In the genomic region with DNA sequence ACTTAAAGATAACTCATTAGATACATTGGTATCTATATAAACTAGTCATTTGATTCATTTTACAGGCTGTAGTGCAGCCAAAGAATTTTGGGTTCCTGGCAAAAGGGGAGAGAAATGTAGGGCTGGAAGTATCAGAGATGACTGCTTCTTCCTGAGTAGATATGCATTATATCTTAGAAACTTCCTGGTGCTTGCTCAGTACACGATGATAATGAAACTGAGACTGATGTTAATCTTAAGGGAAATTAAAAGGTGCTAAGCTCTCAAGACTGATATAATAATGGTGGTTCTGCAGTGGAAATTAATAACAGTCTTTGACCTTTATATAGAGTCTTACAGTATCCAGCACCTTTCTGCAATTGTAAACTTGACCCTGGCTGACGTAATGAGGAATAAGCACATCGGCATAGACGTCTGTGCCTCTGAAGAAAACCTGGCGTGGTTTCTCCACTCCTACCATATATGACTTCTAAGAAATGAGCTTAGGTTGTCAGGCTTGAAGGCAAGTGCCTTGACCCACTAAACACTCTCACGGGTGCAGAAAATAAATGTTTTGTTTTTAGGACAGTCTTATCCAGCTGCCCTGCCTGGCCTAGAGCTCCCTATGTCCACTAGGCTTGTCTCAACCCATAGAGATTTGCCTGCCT, we compare ENCODE assay signal across 25 mouse cellular contexts. TPM values are rescaled to one million over a fixed set of nuclear protein-coding genes. Genes with fewer than 3 reads are reported as not detected.
DNase-seq lines count a peak whose midpoint lies in the region; ATAC-seq and TF ChIP-seq lines count a peak whose summit lies in the region.
"Had no signal": no experiment of that assay in that cellular context is flagged by ENCODE, and none has a peak within 500 bp of the region (broad histone marks: within the 10 kb centered on the region; RNA-seq: fewer than 3 reads in every experiment).

No protein-coding gene starts in this region.

- TF ChIP-seq EP300 in MEL (IDR thresholded peaks at IDR 0.05; ENCODE audit: low read depth in 1 of 2, low read length in 2 of 2): peak; percentile 73 to 76

- H3K27ac ChIP-seq in heart, embryonic 13.5 days (replicated peaks): peak overlapping the region; percentile 50
- H3K27ac ChIP-seq in MEL (ENCODE audit: control insufficient read depth, low read depth, low read length): peak overlapping the region; percentile 96
- peak overlapping the region; percentile 57; the same call in 1 of the 2 replicates for H3K27ac ChIP-seq in liver, embryonic 15.5 days (replicated peaks)
- H3K27ac ChIP-seq in midbrain, embryonic 16.5 days (ENCODE audit: low read length): no peak overlapping the region
- H3K27ac ChIP-seq: embryonic facial prominence, embryonic 12.5 days; hindbrain, embryonic 10.5 days; kidney, embryonic 15.5 days; layer of hippocampus, adult 2 months; macrophage; midbrain, embryonic 13.5 days had no signal

- no peak for ATAC-seq in heart, embryonic 13.5 days (ENCODE audit: extremely low read depth, insufficient number of reproducible peaks, low FRiP score, low TSS enrichment)
- peak; percentile 57 for ATAC-seq in CD4-positive, CD25-positive, alpha-beta regulatory T cell, adult 4 months
- ATAC-seq in liver, embryonic 15.5 days (ENCODE audit: insufficient read depth): no peak
- no peak for ATAC-seq in midbrain, embryonic 16.5 days
- ATAC-seq: forebrain, embryonic 14.5 days; hindbrain, embryonic 16.5 days; midbrain, embryonic 13.5 days had no signal

- H3K36me3 ChIP-seq in heart, embryonic 13.5 days: no peaks in the 10 kb centered on the region
- peaks cover 0 to 19% of the 10 kb centered on the region in 2 experiments; a peak in 2 of 4 replicates for H3K36me3 ChIP-seq in MEL (ENCODE audit: control insufficient read depth in 1 of 2, insufficient read depth in 2 of 2, low read length in 2 of 2)
- H3K36me3 ChIP-seq in liver, embryonic 15.5 days (replicated peaks): no peaks in the 10 kb centered on the region
- no peaks in the 10 kb centered on the region for H3K36me3 ChIP-seq in midbrain, embryonic 16.5 days (ENCODE audit: control insufficient read depth, insufficient read depth, low read length)
- H3K36me3 ChIP-seq: embryonic facial prominence, embryonic 12.5 days; hindbrain, embryonic 10.5 days; kidney, embryonic 15.5 days; midbrain, embryonic 13.5 days had no signal

- no peak overlapping the region for H3K9ac ChIP-seq in heart, embryonic 13.5 days
- H3K9ac ChIP-seq in MEL (ENCODE audit: control insufficient read depth, low read depth, low read length, poor library complexity, severe bottlenecking): peak overlapping the region; percentile 74
- no peak overlapping the region for H3K9ac ChIP-seq in liver, embryonic 15.5 days
- no peak overlapping the region for H3K9ac ChIP-seq in midbrain, embryonic 16.5 days (ENCODE audit: low read depth, low read length)
- H3K9ac ChIP-seq: embryonic facial prominence, embryonic 12.5 days; kidney, embryonic 15.5 days; midbrain, embryonic 13.5 days had no signal

- no peak overlapping the region for H3K4me3 ChIP-seq in heart, embryonic 13.5 days
- H3K4me3 ChIP-seq in MEL (ENCODE audit: control insufficient read depth in 1 of 2, insufficient read depth in 1 of 2, low read depth in 2 of 2, low read length in 2 of 2): peak overlapping the region; percentile 53 to 59
- H3K4me3 ChIP-seq in liver, embryonic 15.5 days (replicated peaks): no peak overlapping the region
- no peak overlapping the region for H3K4me3 ChIP-seq in midbrain, embryonic 16.5 days (ENCODE audit: low read depth, low read length)
- H3K4me3 ChIP-seq: embryonic facial prominence, embryonic 12.5 days; hindbrain, embryonic 10.5 days; kidney, embryonic 15.5 days; layer of hippocampus, adult 2 months; midbrain, embryonic 13.5 days had no signal

- TF ChIP-seq CTCF in MEL (IDR thresholded peaks at IDR 0.05 in 2 of 3, conservative IDR thresholded peaks at IDR 0.05 in 1 of 3; ENCODE audit: control insufficient read depth in 1 of 3, insufficient read depth in 1 of 3, low read depth in 2 of 3, low read length in 3 of 3, poor library complexity in 1 of 3, severe bottlenecking in 1 of 3): no peak

- peaks cover 11% of the 10 kb centered on the region; the same call in 1 of the 2 replicates for H3K4me1 ChIP-seq in heart, embryonic 13.5 days
- H3K4me1 ChIP-seq in MEL (ENCODE audit: control insufficient read depth in 1 of 2, insufficient read depth in 2 of 2, low read length in 2 of 2): peaks cover 12 to 16% of the 10 kb centered on the region in 2 experiments
- H3K4me1 ChIP-seq in liver, embryonic 15.5 days (replicated peaks): peaks cover 15% of the 10 kb centered on the region
- H3K4me1 ChIP-seq in midbrain, embryonic 16.5 days (ENCODE audit: control insufficient read depth, insufficient read depth, low read length): no peaks in the 10 kb centered on the region
- H3K4me1 ChIP-seq: embryonic facial prominence, embryonic 12.5 days; hindbrain, embryonic 10.5 days; kidney, embryonic 15.5 days; midbrain, embryonic 13.5 days had no signal

- TF ChIP-seq RAD21 in MEL (IDR thresholded peaks at IDR 0.05; ENCODE audit: low read depth, low read length): no peak

- WGBS in heart, embryonic 13.5 days: 60% methylated on average over 6 of the region's 6 CpGs
- 48% methylated on average over 6 of the region's 6 CpGs for WGBS in liver, embryonic 15.5 days (ENCODE audit: insufficient replicate concordance)
- 79% methylated on average over 6 of the region's 6 CpGs for WGBS in midbrain, embryonic 16.5 days

- TF ChIP-seq POLR2A in MEL (IDR thresholded peaks at IDR 0.05; ENCODE audit: control insufficient read depth in 1 of 2, insufficient read depth in 1 of 2, low read depth in 1 of 2, low read length in 2 of 2, poor library complexity in 1 of 2): no peak

- no peak overlapping the region for H3K4me2 ChIP-seq in heart, embryonic 13.5 days
- no peak overlapping the region for H3K4me2 ChIP-seq in liver, embryonic 15.5 days
- H3K4me2 ChIP-seq in midbrain, embryonic 16.5 days (ENCODE audit: low read length): no peak overlapping the region
- H3K4me2 ChIP-seq: embryonic facial prominence, embryonic 12.5 days; kidney, embryonic 15.5 days; midbrain, embryonic 13.5 days had no signal

- H3K27me3 ChIP-seq in heart, embryonic 13.5 days (replicated peaks): no peaks in the 10 kb centered on the region
- H3K27me3 ChIP-seq in MEL (ENCODE audit: control insufficient read depth in 1 of 2, insufficient read depth in 2 of 2, low read length in 2 of 2): no peaks in the 10 kb centered on the region
- no peaks in the 10 kb centered on the region for H3K27me3 ChIP-seq in liver, embryonic 15.5 days
- no peaks in the 10 kb centered on the region for H3K27me3 ChIP-seq in midbrain, embryonic 16.5 days (ENCODE audit: control insufficient read depth, insufficient read depth, low read depth, low read length)
- H3K27me3 ChIP-seq: embryonic facial prominence, embryonic 12.5 days; kidney, embryonic 15.5 days; midbrain, embryonic 13.5 days had no signal

- DNase-seq in heart, adult 9 months (ENCODE audit: low spot score in 2 of 2): no peak
- DNase-seq in MEL (ENCODE audit: low read depth, low spot score): peak; percentile 70
- no peak for DNase-seq in urinary bladder, postnatal 25 days (ENCODE audit: low spot score)
- DNase-seq: adrenal gland, postnatal 25 days; B cell, adult 2 months; cerebellum, adult 11-12 months; cerebellum, adult 9-11 months; embryo, embryonic 11 days; gastrocnemius, postnatal 14 days; kidney, adult 11 months; kidney, postnatal 25 days; left cerebral cortex, postnatal 4 days; thymus, postnatal 25 days had no signal

- no peaks in the 10 kb centered on the region for H3K9me3 ChIP-seq in heart, embryonic 13.5 days
- no peaks in the 10 kb centered on the region for H3K9me3 ChIP-seq in MEL (replicated peaks; ENCODE audit: insufficient read depth, low read length)
- no peaks in the 10 kb centered on the region for H3K9me3 ChIP-seq in liver, embryonic 15.5 days (replicated peaks)
- H3K9me3 ChIP-seq in midbrain, embryonic 16.5 days (replicated peaks; ENCODE audit: control insufficient read depth, low read length, poor library complexity, severe bottlenecking): no peaks in the 10 kb centered on the region
- H3K9me3 ChIP-seq: embryonic facial prominence, embryonic 12.5 days; hindbrain, embryonic 10.5 days; kidney, embryonic 15.5 days; midbrain, embryonic 13.5 days had no signal

- no peaks in the 10 kb centered on the region; the same call in 1 of the 2 replicates for H3K79me2 ChIP-seq in MEL (ENCODE audit: control insufficient read depth, insufficient read depth, low read length, poor library complexity)

TF ChIP-seq in MEL, 35 proteins besides CTCF, POLR2A, EP300 and RAD21:
- peak; percentile 46; the same call in 1 of the 2 replicates for TF ChIP-seq TCF12 (IDR thresholded peaks at IDR 0.05; ENCODE audit: low read depth, low read length)
- peak; percentile 62; the same call in 1 of the 2 replicates for TF ChIP-seq ELF1 (IDR thresholded peaks at IDR 0.05; ENCODE audit: low read depth, low read length)
- no peak for TF ChIP-seq MAFK (IDR thresholded peaks at IDR 0.05; ENCODE audit: borderline replicate concordance, low read depth, low read length)
- TF ChIP-seq GATA1 (IDR thresholded peaks at IDR 0.05; ENCODE audit: low read depth, low read length): peak; percentile 74
- peak; percentile 49; the same call in 1 of the 2 replicates for TF ChIP-seq ETS1 (IDR thresholded peaks at IDR 0.05; ENCODE audit: low read depth, low read length)
- TF ChIP-seq RCOR1 (IDR thresholded peaks at IDR 0.05; ENCODE audit: low read depth, low read length): peak; percentile 55; the same call in 1 of the 2 replicates
TF ChIP-seq in MEL: peak in this region for 5.

RNA-seq across cellular contexts. Expression of a gene that starts 24.3 kb away (rescaled TPM):
- 6.1 TPM in 2 replicates for polyA plus RNA-seq in heart, embryonic 13.5 days (2015; fragmentation: Nextera tagmentation; extraction: Ambion mirVana)
- polyA plus RNA-seq in CD4-positive, CD25-positive, alpha-beta regulatory T cell, adult 4 months (2017; shearing (Covaris generic)): 1 to 10 TPM; 2.6 to 3.0 TPM
- total RNA-seq in MEL (2012; rRNA removed): 2.3 and 2.6 TPM in 2 replicates
- 10 to 100 TPM in 1 of 2 experiments, 1 to 10 TPM in 1; 3.1 to 18.6 TPM for polyA plus RNA-seq in MEL (2012; ENCODE audit: insufficient read depth in 1 of 2, insufficient read length in 2 of 2, low read depth in 1 of 2, low replicate concordance in 2 of 2, missing spikeins in 1 of 2)
- 0.88 and 0.90 TPM in 2 replicates for polyA plus RNA-seq in liver, embryonic 15.5 days (2015; fragmentation: Nextera tagmentation; extraction: Ambion mirVana)
- 9.4 and 11.1 TPM in 2 replicates for polyA plus RNA-seq in midbrain, embryonic 16.5 days (2015; fragmentation: Nextera tagmentation; extraction: Ambion mirVana)

RNA-seq across cellular contexts. Expression of a gene that starts 54.1 kb away (rescaled TPM):
- 157 and 158 TPM in 2 replicates for polyA plus RNA-seq in heart, embryonic 13.5 days (2015; fragmentation: Nextera tagmentation; extraction: Ambion mirVana)
- 100 to 1,000 TPM; 181 to 197 TPM for polyA plus RNA-seq in CD4-positive, CD25-positive, alpha-beta regulatory T cell, adult 4 months (2017; shearing (Covaris generic))
- 513 and 590 TPM in 2 replicates for total RNA-seq in MEL (2012; rRNA removed)
- polyA plus RNA-seq in MEL (2012; ENCODE audit: insufficient read depth in 1 of 2, insufficient read length in 2 of 2, low read depth in 1 of 2, low replicate concordance in 2 of 2, missing spikeins in 1 of 2): 1,000 to 10,000 TPM in 1 of 2 experiments, 100 to 1,000 TPM in 1; 474 to 1,828 TPM
- 106 and 112 TPM in 2 replicates for polyA plus RNA-seq in liver, embryonic 15.5 days (2015; fragmentation: Nextera tagmentation; extraction: Ambion mirVana)
- 139 and 149 TPM in 2 replicates for polyA plus RNA-seq in midbrain, embryonic 16.5 days (2015; fragmentation: Nextera tagmentation; extraction: Ambion mirVana)

Comparison
In these comparisons a context has a peak if more than half of its experiments do, and no peak if none do; other contexts are left out.
1. H3K4me3 ChIP-seq: peak in MEL (2 of 2); none in heart, embryonic 13.5 days (single experiment), liver, embryonic 15.5 days (single experiment) and midbrain, embryonic 16.5 days (single experiment).